Mouse (Mus musculus) ovary, adult 10 weeks (tissue): ENCODE measurements around the gene Cdkn3. TPM values are rescaled to one million over a fixed set of nuclear protein-coding genes. Genes with fewer than 3 reads are reported as not detected.

ENCODE experiments used
- polyA plus RNA-seq: library from polyadenylated mRNA; stranded (reverse); fragments of 350-450 nt; fragmentation: Illumina TruSeq; extraction: RNeasy Lipid Tissue Mini Kit (QIAGEN cat#74804); gene quantifications from one replicate; pipeline ENCODE4 v1.2.3, GENCODE M21; 2014

Gene Cdkn3
- polyA plus RNA-seq, result 24.8 TPM

DNA sequence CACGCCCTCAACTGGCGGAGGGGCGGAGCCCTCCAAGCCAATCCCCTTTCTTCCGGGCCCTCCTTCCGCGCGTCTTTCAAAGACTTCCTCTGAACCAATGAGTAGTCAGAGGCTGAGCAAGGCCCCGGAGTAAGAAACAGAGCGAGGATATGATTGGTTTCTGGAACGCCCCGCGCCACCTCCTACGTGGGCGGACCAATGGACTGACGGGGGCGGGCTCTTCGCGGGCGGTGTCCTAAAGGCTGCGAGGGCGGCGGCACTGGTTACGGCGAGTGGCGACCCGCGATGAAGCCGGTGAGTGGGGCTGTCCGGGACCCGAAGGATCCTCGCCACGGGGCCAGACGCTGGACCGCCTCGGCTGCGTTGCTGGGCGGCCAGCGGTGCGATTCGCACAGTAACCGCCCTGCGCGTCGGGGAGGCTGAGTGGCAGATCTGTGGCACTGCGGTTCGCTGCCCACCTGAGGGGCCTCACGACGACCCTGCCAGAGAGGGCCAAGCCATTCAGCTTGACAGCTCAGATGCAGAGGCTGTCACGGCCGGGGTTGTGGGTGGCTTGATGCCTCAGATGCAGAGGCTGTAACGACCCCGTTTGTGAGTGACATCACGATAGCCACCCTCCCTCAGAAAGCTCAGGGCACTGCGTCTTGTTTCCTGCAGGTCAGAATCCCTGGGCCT lies at the start of gene Cdkn3:
Gene Cdkn3, plus strand, starts transcription at position 187 of the 675 bp plus-strand sequence.

DNA sequence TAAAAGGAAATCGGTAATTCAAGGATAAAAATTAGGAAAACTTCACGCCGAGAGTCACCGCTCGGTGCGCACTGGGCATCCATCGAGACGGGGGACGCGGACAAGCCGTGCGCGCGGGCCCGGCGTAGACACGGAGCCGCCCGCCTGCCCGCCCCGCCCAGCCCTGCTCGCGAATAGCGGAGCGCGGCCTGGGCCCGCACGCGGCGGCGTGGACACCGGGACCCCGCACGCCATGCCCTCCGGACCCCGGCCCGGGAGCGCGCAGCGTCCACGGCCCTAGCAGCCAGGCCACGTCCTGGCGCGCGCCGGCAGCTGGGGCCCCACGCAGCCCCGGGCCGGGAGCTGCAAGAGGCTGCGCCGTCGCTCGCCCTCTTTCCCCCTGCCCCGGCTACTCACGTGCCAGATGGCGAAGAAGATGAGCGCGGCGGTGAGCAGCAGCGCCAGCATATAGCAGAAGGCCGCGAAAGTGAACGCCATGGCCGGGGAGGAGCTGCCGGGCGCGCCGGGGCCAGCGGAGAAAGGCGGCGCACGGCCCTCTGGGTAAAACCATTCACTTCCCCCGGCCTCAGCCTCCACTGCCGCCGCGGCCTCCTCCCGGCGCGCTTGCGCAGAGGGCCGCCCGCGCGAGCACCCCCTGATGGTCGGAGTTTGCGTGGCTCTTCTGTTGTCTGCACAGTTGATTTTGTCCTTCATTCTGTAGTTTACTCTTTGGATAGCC lies 27.6 kb downstream of the Cdkn3 start, which contains the start of gene Cnih1:
Gene Cnih1, minus strand, starts transcription at position 625 of the 718 bp plus-strand sequence.

Other genes with a start within 250 kb of the Cdkn3 start
- gene Cnih1, start 27.9 kb downstream of the Cdkn3 start, polyA plus RNA-seq, result 371 TPM
- gene Gmfb, start 61.7 kb downstream of the Cdkn3 start, polyA plus RNA-seq, result 317 TPM
- 30.2 TPM for gene Cgrrf1, start 71.6 kb downstream of the Cdkn3 start, polyA plus RNA-seq
- 15.2 TPM for gene Samd4, start 122.3 kb downstream of the Cdkn3 start, polyA plus RNA-seq